ENCODE assay signal across 9 mouse cellular contexts in the genomic region with DNA sequence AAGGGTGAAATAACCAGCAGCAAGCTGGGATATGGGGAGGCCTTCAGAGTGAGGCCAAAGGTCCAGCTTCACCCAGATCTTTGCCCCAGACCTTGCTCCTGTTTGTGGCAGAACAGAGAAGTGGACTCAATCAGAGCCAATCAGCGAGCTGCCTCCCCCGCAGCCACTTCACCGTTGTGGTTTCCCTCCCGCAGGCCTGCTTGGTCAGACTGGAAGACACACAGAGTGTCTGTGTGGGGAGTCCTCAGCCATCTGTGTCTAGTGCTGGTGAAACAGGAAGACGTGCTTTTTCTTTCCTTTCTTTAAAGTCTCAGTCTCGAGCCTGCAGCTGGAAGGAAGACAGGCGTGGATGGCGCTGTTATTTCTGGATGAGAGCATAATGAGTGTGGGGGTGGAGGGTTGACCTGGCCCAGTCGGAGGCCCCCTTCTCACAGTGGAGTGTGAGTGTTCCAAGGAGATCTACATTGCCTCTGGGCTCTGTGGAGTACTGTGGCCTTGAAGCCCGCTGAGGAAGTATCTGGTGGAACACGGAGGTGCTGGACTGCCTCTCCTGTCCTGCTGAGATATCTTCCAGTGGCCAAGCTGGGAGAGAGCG.
DNase-seq lines count a peak whose midpoint lies in the region; ATAC-seq lines count a peak whose summit lies in the region.
"Had no signal": no experiment of that assay in that cellular context is flagged by ENCODE, and none has a peak within 500 bp of the region (broad histone marks: within the 10 kb centered on the region; RNA-seq: fewer than 3 reads in every experiment).

No protein-coding gene starts in this region.

- H3K9me3 ChIP-seq in hindbrain, embryonic 14.5 days (ENCODE audit: control insufficient read depth, low read length), result no peaks in the 10 kb centered on the region
- H3K9me3 ChIP-seq in midbrain, embryonic 12.5 days, result no peaks in the 10 kb centered on the region
- H3K9me3 ChIP-seq: heart, embryonic 13.5 days had no signal

- WGBS in hindbrain, embryonic 14.5 days, result 50% methylated on average over 12 of the region's 12 CpGs
- 56% methylated on average over 12 of the region's 12 CpGs for WGBS in midbrain, embryonic 12.5 days

- H3K27me3 ChIP-seq in hindbrain, embryonic 14.5 days (ENCODE audit: control insufficient read depth, insufficient read depth, low read length), result no peaks in the 10 kb centered on the region
- H3K27me3 ChIP-seq in midbrain, embryonic 12.5 days, result no peaks in the 10 kb centered on the region
- H3K27me3 ChIP-seq: heart, embryonic 13.5 days had no signal

- no peak overlapping the region for H3K4me3 ChIP-seq in hindbrain, embryonic 14.5 days (replicated peaks; ENCODE audit: low read length)
- no peak overlapping the region for H3K4me3 ChIP-seq in midbrain, embryonic 12.5 days
- H3K4me3 ChIP-seq: heart, embryonic 13.5 days had no signal

- ATAC-seq in hindbrain, embryonic 14.5 days (ENCODE audit: low FRiP score), result peak; percentile 40
- ATAC-seq in midbrain, embryonic 12.5 days (ENCODE audit: low FRiP score, low read depth), result 0 out of 2 replicates have a peak, but pooled peaks have one; percentile 27

- no peak overlapping the region for H3K9ac ChIP-seq in hindbrain, embryonic 14.5 days
- no peak overlapping the region for H3K9ac ChIP-seq in midbrain, embryonic 12.5 days (replicated peaks)
- H3K9ac ChIP-seq: heart, embryonic 13.5 days had no signal

- no peak overlapping the region for H3K4me2 ChIP-seq in hindbrain, embryonic 14.5 days (replicated peaks)
- H3K4me2 ChIP-seq in midbrain, embryonic 12.5 days (replicated peaks), result no peak overlapping the region
- H3K4me2 ChIP-seq: heart, embryonic 13.5 days had no signal

- 0 out of 2 replicates have a peak overlapping the region, but pooled peaks have one; percentile 20 for H3K27ac ChIP-seq in hindbrain, embryonic 14.5 days
- no peak overlapping the region for H3K27ac ChIP-seq in midbrain, embryonic 12.5 days (replicated peaks)
- H3K27ac ChIP-seq: heart, embryonic 13.5 days had no signal

- DNase-seq in layer of hippocampus, adult 11-12 months (ENCODE audit: low spot score), result peak; percentile 28
- no peak for DNase-seq in layer of hippocampus, adult 9-10 months (ENCODE audit: low spot score)
- peak; percentile 38 to 39 for DNase-seq in cerebellum, postnatal 36 days
- no peak for DNase-seq in hindbrain, embryonic 14.5 days (ENCODE audit: low spot score)
- DNase-seq in left cerebral cortex, adult 9 months (ENCODE audit: low spot score in 2 of 2), result peak; percentile 18 to 41
- DNase-seq in thymus, postnatal 36 days, result peak; percentile 2 to 6
- DNase-seq in spleen, postnatal 4 days (ENCODE audit: low spot score in 2 of 2), result no peak

- H3K36me3 ChIP-seq in hindbrain, embryonic 14.5 days (replicated peaks; ENCODE audit: control insufficient read depth, insufficient read depth), result no peaks in the 10 kb centered on the region
- H3K36me3 ChIP-seq in midbrain, embryonic 12.5 days, result no peaks in the 10 kb centered on the region
- H3K36me3 ChIP-seq: heart, embryonic 13.5 days had no signal

- no peaks in the 10 kb centered on the region for H3K4me1 ChIP-seq in hindbrain, embryonic 14.5 days (replicated peaks; ENCODE audit: control insufficient read depth, insufficient read depth, low read length)
- peaks cover 5% of the 10 kb centered on the region; the same call in 1 of the 2 replicates for H3K4me1 ChIP-seq in midbrain, embryonic 12.5 days

Comparison
In these comparisons a context has a peak if more than half of its experiments do, and no peak if none do; other contexts are left out.
1. DNase-seq: peak in layer of hippocampus, adult 11-12 months (single experiment), cerebellum, postnatal 36 days (2 of 2), left cerebral cortex, adult 9 months (2 of 2) and thymus, postnatal 36 days (2 of 2); none in layer of hippocampus, adult 9-10 months (single experiment), hindbrain, embryonic 14.5 days (single experiment) and spleen, postnatal 4 days (0 of 2).